Mouse (Mus musculus) adrenal gland, postnatal 10 days (tissue): Measurements from ENCODE around the gene Oca2. TPM values are rescaled to one million over a fixed set of nuclear protein-coding genes. Genes with fewer than 3 reads are reported as not detected.

Experiments used
- DNase-seq: peaks from one replicate; pipeline ENCODE4 v3.0.0; 2021; ENCODE audit warnings: mixed read lengths
- total RNA-seq, 2 experiments: library from RNA; stranded (reverse); gene quantifications; 2 replicates each; pipeline ENCODE4 v1.2.3; 2021

Oca2 gene
- total RNA-seq, 2 experiments from 2014 or later: 7.5 to 8.1 TPM

DNA sequence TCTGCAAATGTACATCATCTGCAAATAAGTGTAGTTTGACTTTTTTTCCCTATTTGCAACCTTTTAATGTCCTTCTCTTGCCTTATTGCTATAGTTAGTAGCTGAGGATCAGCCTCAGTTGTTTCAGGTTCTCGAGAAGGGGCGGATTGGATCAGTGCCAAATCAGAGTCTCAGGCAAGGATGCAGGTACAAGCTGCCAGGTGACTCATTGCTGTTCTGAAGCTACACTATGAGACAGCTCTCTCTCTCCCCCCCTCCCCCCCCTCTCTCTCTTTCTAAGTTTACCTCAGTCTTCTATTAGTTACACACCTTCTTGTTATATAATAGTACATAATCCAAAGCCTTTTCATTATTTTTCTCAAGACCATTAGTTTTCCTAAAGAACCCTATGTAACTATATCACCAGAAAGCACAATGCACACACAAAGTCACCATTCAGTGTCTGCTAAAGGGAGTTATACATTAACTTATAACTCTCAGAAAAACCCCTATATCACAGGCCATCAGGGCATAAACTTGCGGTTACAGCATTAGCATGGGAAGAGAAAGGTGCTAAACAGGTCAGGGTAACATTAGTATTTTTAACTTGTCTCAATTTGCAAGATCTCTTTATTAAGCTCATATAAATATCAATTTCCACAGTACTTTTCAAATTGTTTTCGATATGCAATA lies 142.3 kb downstream of the Oca2 start:
- no peak for DNase-seq

DNA sequence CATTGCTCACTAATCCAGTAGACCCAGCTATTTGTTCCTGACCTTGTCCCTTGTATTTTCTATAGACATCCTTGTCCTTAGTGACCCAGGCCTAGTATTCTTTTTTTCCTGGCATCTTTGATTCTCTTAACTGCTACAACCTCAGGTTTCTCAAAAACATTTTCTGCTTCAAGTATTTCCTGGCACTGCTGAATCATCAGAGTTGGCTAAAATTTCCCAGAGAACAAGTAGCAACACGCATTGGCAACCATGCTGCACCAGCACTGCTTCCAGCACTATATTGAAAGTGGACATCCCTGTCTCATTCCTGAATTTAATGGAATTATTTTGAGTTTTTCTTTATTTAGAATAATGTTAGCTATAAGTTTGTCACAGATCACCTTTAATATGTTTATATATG lies 143.1 kb downstream of the Oca2 start:
- DNase-seq: no peak

DNA sequence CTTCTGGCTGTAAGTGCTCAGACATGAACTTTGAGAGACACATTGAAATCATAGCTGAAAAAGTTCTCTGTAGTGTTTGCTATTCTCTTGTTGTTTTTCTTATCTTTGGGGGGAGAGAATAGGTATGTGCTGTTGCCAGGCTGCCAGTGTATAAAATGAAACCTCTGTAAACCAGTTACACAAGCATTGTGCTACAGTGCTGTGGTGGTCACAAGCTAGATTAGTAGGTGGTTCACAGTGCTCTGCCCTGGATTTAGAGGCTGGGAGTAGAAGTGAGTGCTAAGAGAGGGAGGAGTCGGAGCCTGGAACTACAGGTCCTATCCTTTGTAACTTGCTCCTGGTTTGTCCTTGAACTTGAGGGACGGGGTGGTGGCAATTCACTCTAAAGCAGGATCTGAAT lies 148.7 kb downstream of the Oca2 start:
- DNase-seq: no peak

DNA sequence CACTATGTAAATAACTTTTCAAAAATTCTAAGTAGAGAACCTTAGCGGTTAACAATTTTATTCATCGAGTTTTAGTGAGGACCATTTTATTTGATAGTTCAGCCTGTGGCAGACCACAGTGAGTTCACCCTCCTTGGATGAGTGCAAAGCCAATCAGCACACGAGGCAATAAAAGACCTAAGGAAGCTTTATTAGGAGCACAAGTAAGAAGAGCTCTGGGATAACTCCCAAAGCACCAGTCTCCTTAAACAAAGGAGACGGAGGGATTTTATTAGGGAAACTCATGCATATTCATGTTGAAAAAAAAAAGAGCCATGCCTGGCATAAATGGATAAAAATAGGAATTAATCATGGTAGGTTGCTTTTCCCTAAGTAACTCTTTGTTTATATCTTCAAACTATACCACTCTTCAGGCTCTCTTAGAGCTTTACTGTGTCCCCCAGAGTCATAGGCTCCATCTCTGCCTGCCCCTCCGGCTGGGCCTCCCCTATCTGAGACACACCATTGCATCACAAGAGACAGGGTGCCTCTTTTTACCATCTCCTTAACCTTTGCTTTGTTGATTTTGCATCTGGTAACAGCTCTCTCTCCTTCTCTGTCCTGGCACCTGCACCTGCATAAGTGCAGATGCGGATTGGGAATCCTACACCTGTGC lies 178.7 kb downstream of the Oca2 start:
- no peak for DNase-seq

DNA sequence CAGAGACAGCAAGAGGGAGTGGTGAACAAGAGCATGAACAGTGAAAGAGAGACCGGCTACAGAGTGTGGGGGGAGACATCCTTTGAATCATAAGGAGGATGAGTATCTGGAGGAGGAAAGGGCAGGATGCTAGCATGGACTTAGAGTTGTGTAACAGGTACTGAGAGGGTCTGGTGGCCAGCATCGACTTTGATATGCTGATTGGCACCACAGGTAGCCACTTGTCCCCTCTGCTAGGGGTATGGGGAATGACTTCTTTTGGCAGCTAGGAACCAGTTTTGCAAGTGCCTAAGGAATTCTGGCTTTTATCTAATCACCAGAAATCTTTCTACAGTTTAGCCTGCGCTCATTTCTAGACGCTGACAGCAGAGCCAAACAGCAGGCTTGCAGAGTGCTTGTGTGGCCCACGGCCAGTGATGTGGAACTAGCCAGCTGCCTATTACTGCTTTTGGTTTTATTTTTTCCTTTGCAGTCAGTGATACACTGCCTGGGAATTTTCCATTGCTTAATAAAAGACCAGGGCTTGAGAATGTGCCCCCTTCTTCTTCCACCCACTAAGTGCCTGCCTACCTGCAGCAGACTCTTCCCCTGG lies 179.8 kb downstream of the Oca2 start:
- peak; percentile 16 for DNase-seq

DNA sequence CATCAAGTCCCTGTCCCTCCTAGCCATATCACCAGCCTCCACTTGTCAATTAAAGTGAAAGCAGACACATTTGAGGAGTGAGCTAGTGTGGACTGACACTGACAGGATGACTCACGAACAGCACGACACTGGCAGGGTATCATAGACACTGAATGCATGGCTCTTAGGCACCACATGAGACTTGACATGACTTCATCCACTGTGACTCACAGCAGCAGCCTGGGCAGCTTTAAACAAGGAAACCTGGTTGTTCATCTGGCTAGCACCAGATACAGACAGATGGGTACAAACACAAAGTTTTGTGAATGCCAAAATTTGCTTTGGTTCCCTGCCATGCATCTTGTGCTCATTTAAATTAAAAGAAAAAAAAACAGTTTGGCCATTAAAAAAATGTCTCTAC lies 182.4 kb downstream of the Oca2 start:
- DNase-seq: peak; percentile 3

DNA sequence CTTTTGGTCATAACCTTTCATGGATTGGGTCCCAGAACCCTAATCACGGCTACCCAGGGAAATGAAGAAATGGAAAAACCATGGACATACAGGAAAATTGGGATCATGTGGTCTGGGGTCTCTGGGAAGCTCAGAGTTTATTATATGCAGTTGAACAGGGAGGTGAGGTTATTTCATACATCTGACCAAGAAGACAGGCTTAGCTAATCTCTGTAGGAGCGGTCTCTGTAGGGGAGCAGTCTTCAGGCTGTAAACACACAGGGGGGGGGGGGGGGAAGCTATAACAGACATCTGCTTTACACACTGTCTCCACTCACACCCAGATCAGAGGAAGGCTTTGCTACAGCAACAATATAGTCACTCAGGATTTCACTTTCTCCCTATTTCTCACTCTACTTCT lies 184.0 kb downstream of the Oca2 start:
- DNase-seq: no peak

DNA sequence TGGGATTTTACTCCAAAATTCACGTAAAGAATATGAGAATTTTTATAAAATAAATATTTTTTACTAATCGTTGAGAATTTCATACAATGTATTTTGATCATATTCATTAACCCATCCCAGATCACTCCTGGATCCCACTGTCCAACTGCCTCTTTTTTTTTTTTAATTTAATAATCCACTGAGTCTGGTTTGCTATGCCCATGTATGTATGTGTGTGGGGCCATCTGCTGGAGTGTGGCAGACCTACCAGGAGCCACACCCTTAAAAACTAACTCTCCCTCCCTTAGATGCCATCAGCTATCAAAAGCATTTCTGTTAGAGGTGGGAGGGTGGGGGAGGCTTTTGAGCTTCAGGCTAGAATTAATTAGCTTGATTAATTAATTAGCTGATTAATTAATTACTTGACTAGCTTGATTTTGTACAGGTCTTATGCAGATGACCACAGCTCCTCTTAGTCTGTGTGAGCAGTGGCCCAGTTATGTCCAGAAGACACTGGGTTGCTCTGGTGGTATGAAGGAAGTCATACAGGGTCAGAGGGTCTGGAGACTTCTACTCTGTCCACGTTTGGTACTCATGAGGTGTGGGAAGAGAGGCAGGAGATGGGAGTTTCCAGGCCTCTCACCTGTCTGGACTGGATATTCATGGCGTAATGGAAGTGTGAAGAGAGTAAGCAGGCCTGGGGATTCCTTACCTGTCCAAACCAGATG lies 221.4 kb downstream of the Oca2 start:
- DNase-seq: no peak

DNA sequence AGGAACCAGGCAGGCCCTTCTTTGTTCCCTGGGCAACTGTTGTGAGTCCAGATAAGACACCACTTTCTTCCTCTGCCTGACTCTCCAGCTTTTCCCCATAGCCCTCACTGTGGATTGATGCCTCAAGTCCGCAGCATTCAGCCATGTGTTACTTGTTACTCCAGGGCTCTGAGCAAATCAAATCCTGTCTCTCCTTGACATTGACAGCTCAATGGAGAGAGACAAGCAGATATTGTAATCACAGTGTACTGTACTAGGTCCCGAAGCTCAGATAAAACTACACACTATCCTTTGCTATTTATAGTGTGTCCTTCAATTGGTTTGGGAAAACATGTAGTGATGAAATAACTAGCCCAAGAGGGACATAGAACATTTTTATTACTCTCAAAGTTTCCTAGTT lies 258.7 kb downstream of the Oca2 start:
- DNase-seq: peak; percentile 4

DNA sequence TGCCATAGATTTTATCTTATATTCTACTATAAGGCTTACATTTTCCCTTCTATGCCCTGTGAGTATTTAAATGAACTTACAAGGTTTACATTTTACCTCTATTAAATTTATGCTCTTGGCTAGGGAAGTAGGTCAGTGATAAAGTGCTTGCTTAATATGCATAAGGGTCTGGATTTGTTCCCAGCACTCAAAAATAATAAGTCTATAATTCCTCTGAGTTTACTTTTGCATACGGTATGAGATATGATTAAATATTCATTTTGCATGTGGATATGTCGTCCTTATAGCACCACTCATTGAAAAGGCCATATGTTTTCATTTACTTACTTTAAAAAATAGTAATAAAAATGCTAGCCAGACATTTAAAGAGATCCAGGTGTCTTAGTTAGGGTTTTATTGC lies 259.8 kb downstream of the Oca2 start:
- DNase-seq: no peak

DNA sequence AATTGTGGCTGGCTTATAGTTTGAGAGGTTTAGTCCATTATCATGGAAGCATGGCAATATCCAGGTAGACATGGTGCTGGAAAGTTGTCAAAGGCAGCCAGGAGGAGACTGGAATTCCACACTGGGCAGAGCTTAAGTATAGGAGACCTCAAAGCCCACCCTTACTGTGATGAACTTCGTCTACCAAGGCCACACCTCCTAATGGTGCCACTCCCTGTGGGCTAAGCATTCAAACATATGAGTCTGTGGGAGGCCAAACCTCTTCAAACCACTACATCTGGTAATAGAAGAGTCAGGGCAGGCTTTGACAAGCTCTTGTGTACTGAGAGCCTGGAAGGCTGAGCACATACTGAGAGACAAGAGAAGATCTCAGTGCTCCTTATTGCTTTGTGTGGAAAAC lies 260.2 kb downstream of the Oca2 start:
- no peak for DNase-seq

DNA sequence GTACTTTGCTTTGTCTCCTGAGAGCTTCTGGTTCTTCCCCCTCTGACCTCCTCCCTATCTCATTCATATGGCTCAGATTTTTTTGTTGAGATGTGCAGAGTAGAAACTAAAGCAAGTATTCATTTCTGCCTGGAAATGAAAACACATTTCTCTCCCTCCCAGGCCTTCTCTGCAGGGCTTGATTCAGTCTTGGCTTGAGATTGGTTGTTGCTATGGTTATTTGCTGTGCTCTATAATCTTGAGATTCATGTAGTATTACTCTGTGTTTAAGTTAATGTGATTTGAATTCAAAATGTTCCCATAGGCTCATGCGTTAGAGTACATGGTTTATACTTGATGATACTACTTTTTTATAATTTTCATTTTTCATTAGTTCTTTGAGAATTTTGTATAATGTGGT lies 260.9 kb downstream of the Oca2 start:
- DNase-seq: no peak

DNA sequence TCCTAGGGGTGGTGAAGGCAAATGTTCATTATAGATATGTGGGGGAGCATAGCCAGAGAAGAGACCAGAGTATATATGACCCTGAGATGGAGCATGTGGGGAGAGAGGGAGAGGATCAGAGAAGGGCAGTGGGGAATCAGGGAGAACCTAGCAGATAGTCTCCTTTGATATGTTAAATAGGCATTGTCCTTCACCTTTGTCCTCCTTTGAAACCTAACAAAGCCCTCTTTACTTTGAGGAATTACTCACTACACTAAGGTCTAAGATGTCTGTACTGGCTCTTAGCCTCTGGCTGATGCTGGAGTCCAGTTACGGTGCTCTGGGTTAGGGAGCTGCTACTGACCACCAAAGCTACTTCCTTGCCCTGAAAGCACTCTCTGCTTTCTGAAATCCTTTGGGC lies 279.0 kb downstream of the Oca2 start:
- DNase-seq: no peak

DNA sequence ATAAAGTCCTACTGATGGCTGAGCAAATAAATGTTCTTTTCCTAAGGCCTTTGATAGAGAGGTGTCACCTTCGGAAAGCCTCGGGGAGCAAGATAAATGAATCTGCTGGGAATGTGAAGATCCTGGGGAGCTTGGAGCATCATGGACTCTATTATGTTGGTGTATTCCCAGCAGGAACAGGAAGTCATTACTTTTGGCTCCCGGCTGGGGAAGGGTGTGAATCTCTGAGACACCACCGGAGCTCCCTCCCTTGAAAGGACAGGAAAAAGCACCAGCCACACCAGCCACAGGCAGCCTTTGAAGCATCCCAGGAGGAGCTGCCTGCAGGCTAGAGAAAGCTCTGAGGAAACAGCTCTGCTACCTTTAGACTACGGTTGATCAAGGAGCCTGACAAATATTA lies 280.2 kb downstream of the Oca2 start:
- DNase-seq: no peak

DNA sequence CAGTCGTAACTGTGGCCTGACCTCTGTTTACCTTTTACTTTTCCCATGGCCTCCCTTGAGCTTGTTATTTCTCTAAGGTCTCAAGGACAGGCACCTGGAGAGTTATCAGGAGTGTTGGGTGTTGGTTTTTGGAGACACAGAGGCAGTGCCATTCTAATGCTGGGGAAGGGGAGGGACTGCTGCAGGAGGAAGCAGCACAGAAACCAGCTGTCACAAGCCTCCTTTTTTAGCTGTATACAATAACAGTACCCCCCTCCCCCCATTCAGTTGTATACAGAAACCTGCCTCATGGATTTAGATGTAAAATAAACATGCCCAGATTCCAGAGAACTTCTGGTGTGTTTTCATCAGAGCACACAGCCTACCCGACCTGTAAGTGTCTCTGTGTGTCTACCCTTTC lies 295.3 kb downstream of the Oca2 start:
- DNase-seq: no peak

DNA sequence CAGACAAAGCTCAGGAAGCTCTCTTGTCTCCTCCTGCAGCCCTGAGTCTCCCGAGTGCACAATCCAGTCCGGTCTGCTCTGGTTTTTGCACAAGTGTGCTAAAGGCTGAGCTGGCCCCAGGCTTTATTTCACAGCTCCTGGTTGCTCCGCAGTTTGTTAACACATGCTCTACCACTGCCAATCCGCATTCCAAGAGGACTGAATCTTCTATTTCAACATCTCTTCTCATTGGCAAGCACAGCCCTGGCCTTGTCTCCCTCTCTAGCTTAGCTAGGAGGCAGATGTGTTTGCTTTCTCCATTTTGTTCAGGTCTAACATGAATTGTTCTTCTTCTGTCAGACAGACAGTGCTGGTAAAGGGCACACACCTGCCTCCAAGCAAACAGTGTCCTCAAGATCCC lies 309.7 kb downstream of the Oca2 start:
- peak; percentile 37 for DNase-seq

DNA sequence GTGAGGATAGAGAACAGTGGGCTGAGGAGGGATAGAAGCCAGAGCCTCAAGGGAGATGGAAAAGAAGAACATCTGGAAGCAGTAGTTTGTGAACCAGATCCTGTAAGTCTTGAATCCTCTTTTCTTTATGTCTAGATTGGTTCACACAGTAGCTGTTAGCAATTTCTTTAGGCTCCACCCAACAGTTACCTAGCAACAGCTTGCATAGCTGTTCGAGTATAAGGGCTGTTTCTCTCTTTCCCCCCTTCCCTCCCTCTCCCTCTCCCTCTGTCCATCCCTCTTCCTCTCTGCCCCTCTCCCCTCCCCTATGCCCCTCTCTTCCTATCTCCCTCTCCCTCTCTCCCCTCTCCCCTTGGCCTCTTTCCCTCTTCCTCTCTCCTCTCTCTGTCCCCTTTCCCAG lies 312.2 kb downstream of the Oca2 start:
- no peak for DNase-seq

Other genes starting within 250 kb of the Oca2 start
- gene Nipa1, start 219.8 kb upstream of the Oca2 start, total RNA-seq: 1 to 10 TPM; 6.7 to 6.8 TPM
- gene Herc2, start 189.6 kb upstream of the Oca2 start, total RNA-seq: 10 to 100 TPM; 39.4 to 54.3 TPM